ENCODE assay signal across 11 mouse cellular contexts in the genomic region with DNA sequence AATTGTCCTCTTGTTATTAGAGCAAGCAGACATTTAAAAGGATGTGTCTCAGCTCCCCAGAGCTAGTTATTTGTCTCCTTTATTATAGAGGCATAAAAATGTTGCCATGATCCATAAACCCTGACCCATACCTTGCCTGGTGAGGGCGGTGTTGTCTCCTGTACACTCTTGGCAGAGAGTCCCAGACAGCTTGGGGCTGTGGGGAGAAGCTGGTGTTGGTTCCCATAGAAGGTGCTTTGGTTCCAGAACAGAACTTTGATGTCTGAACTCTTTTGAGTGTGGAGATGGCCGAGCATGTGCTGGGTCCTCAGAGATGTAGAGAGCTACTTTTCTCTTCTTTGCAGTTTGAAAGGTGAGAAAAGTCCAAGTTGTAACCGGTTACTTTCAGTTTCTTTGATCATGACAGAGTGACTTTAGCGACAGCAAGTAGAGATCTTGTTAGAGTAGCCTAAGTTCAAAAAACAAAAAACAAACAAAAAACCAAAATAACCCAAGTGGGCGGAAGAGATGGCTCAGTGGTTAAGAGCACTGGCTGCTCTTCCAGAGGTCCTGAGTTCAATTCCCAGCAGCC. TPM values are rescaled to one million over a fixed set of nuclear protein-coding genes. Genes with fewer than 3 reads are reported as not detected.
A peak's percentile ranks its signal among the peaks of the same experiment; 100 is the strongest.
DNase-seq lines count a peak whose midpoint lies in the region; ATAC-seq lines count a peak whose summit lies in the region.
"Had no signal": no experiment of that assay in that cellular context is flagged by ENCODE, and none has a peak within 500 bp of the region (broad histone marks: within the 10 kb centered on the region; RNA-seq: fewer than 3 reads in every experiment).

Gene Tmem217, minus strand, starts transcription at position 224 of the 571 bp plus-strand sequence.

- ATAC-seq in heart, embryonic 12.5 days (ENCODE audit: insufficient number of reproducible peaks, low FRiP score) = no peak
- no peak for ATAC-seq in neural tube, embryonic 12.5 days (ENCODE audit: low FRiP score, low read depth)
- no peak for ATAC-seq in liver, embryonic 15.5 days (ENCODE audit: insufficient read depth)

- 88% methylated on average over 5 of the region's 5 CpGs for WGBS in heart, embryonic 12.5 days
- WGBS in neural tube, embryonic 12.5 days = 92% methylated on average over 5 of the region's 5 CpGs
- WGBS in liver, embryonic 15.5 days (ENCODE audit: insufficient replicate concordance) = 75% methylated on average over 5 of the region's 5 CpGs

- H3K9me3 ChIP-seq in heart, embryonic 12.5 days (replicated peaks) = no peaks in the 10 kb centered on the region
- H3K9me3 ChIP-seq in neural tube, embryonic 12.5 days = no peaks in the 10 kb centered on the region
- no peaks in the 10 kb centered on the region for H3K9me3 ChIP-seq in liver, embryonic 15.5 days (replicated peaks)

- H3K4me2 ChIP-seq in heart, embryonic 12.5 days = peak within 1 kb of the TSS; percentile 98
- peak within 1 kb of the TSS; percentile 99 for H3K4me2 ChIP-seq in neural tube, embryonic 12.5 days (replicated peaks)
- peak within 1 kb of the TSS; percentile 96 for H3K4me2 ChIP-seq in liver, embryonic 15.5 days

- intact Hi-C loops in heart, postnatal 25 days (cut with DNase I) = no loop called here

- no peaks in the 10 kb centered on the region for H3K27me3 ChIP-seq in heart, embryonic 12.5 days (replicated peaks)
- H3K27me3 ChIP-seq in neural tube, embryonic 12.5 days (replicated peaks) = no peaks in the 10 kb centered on the region
- H3K27me3 ChIP-seq in liver, embryonic 15.5 days = no peaks in the 10 kb centered on the region

- peak within 1 kb of the TSS; percentile 94; the same call in 1 of the 2 replicates for H3K4me3 ChIP-seq in heart, embryonic 12.5 days
- no peak within 1 kb of the TSS for H3K4me3 ChIP-seq in neural tube, embryonic 12.5 days
- no peak within 1 kb of the TSS for H3K4me3 ChIP-seq in liver, embryonic 15.5 days (replicated peaks)

- peaks cover 45% of the 10 kb centered on the region for H3K4me1 ChIP-seq in heart, embryonic 12.5 days (replicated peaks)
- H3K4me1 ChIP-seq in neural tube, embryonic 12.5 days = peaks cover 16% of the 10 kb centered on the region
- peaks cover 44% of the 10 kb centered on the region for H3K4me1 ChIP-seq in liver, embryonic 15.5 days (replicated peaks)

- H3K36me3 ChIP-seq in heart, embryonic 12.5 days = no peaks in the 10 kb centered on the region
- H3K36me3 ChIP-seq in neural tube, embryonic 12.5 days = peaks cover 3% of the 10 kb centered on the region; the same call in 1 of the 2 replicates
- no peaks in the 10 kb centered on the region for H3K36me3 ChIP-seq in liver, embryonic 15.5 days (replicated peaks)

- no peak for DNase-seq in heart, postnatal 25 days (ENCODE audit: low spot score)
- DNase-seq in neural tube, embryonic 10.5 days (ENCODE audit: extremely low spot score, low spot score) = no peak
- DNase-seq in thymus, postnatal 25 days = peak; percentile 37
- no peak for DNase-seq in adrenal gland, postnatal 4 days (ENCODE audit: low spot score in 2 of 2)
- no peak for DNase-seq in adrenal gland, postnatal 10 days

- H3K27ac ChIP-seq in heart, embryonic 12.5 days (ENCODE audit: poor library complexity, severe bottlenecking) = peak within 1 kb of the TSS; percentile 49
- H3K27ac ChIP-seq in neural tube, embryonic 12.5 days = no peak within 1 kb of the TSS
- no peak within 1 kb of the TSS for H3K27ac ChIP-seq in liver, embryonic 15.5 days (replicated peaks)
- H3K27ac ChIP-seq: macrophage had no signal

- no peak within 1 kb of the TSS for H3K9ac ChIP-seq in heart, embryonic 12.5 days
- H3K9ac ChIP-seq in neural tube, embryonic 12.5 days = no peak within 1 kb of the TSS
- H3K9ac ChIP-seq in liver, embryonic 15.5 days = no peak within 1 kb of the TSS

RNA-seq across cellular contexts. Expression of gene Tmem217, which starts in this region (rescaled TPM):
- 0.80 and 1.0 TPM in 2 replicates for polyA plus RNA-seq in heart, embryonic 12.5 days (2016; fragmentation: Nextera tagmentation; extraction: Ambion mirVana)
- not detected for total RNA-seq in heart, postnatal 25 days (2021)
- 1.2 and 2.5 TPM in 2 replicates for polyA plus RNA-seq in neural tube, embryonic 12.5 days (2016; fragmentation: Nextera tagmentation; extraction: Ambion mirVana)
- polyA plus RNA-seq in liver, embryonic 15.5 days (2015; fragmentation: Nextera tagmentation; extraction: Ambion mirVana) = 0.10 and 0.23 TPM in 2 replicates
- total RNA-seq in adrenal gland, postnatal 4 days (2021) = under 1 TPM in 1 of 2 experiments, not detected in 1; 0.50 TPM
- not detected for total RNA-seq in adrenal gland, postnatal 10 days (2021)
- total RNA-seq: gastrocnemius, adult 8-10 months; layer of hippocampus, adult 18-20 months had no signal
